Mouse (Mus musculus) lung, embryonic 14.5 days (tissue): ENCODE data around the gene Cecr2. TPM values are rescaled to one million over a fixed set of nuclear protein-coding genes. Genes with fewer than 3 reads are reported as not detected.

ENCODE experiments used
- ATAC-seq: fragments of 200-750 bp; cut with Nextera tagmentation; 2 replicates; pipeline ENCODE4 v1.8.0; 2017; ENCODE audit warnings: mild to moderate bottlenecking, moderate TSS enrichment, moderate library complexity; ENCODE audit not compliant: insufficient read depth
- DNase-seq: peaks from one replicate; pipeline ENCODE4 v3.0.0-alpha.2; 2015
- H3K27ac ChIP-seq: fragments of 300-500 bp; sonication (generic); 2 replicates; pipeline ENCODE4 v1.5.1; 2014; ENCODE audit warnings: low read depth, mild to moderate bottlenecking, moderate library complexity
- H3K27me3 ChIP-seq: fragments of 300-500 bp; sonication (generic); 2 replicates; pipeline ENCODE4 v1.6.1; 2014; ENCODE audit warnings: low read length, control low read depth; ENCODE audit not compliant: insufficient read depth
- H3K36me3 ChIP-seq: fragments of 300-500 bp; sonication (generic); 2 replicates; pipeline ENCODE4 v1.6.1; 2014; ENCODE audit warnings: control low read depth; ENCODE audit not compliant: insufficient read depth
- H3K4me1 ChIP-seq: fragments of 300-500 bp; sonication (generic); 2 replicates; pipeline ENCODE4 v1.6.1; 2014; ENCODE audit warnings: antibody characterized with exemption, control low read depth; ENCODE audit not compliant: insufficient read depth
- H3K4me2 ChIP-seq: fragments of 300-500 bp; sonication (generic); 2 replicates; pipeline ENCODE4 v1.6.1; 2014; ENCODE audit warnings: mild to moderate bottlenecking
- H3K4me3 ChIP-seq: fragments of 300-500 bp; sonication (generic); 2 replicates; pipeline ENCODE4 v1.5.1; 2014; ENCODE audit warnings: low read depth, low read length
- H3K9ac ChIP-seq: fragments of 300-500 bp; sonication (generic); 2 replicates; pipeline ENCODE4 v1.6.1; 2014
- H3K9me3 ChIP-seq: fragments of 300-500 bp; sonication (generic); 2 replicates; pipeline ENCODE4 v1.6.1; 2016; ENCODE audit warnings: low read depth, low read length, control low read depth
- CTCF ChIP-seq: IDR thresholded peaks from 2 replicates; pipeline ENCODE4 v1.5.1; 2016; ENCODE audit warnings: antibody characterized with exemption, low read depth
- WGBS: fragments of 180-500 bp; shearing (Covaris S2); extraction: QIAGEN DNeasy Blood & Tissue Kit; methylation state at CpG from one replicate; pipeline ENCODE4 v1.1.7; 2014; 5-methylcytosine and 5-hydroxymethylcytosine counted together
- polyA plus RNA-seq: library from polyadenylated mRNA; unstranded; fragments of >200 nt; fragmentation: Nextera tagmentation; extraction: Ambion mirVana; gene quantifications from 2 replicates; pipeline ENCODE4 v1.2.1, GENCODE M21; 2014

Gene Cecr2
- 3.8 and 4.1 TPM in 2 replicates for polyA plus RNA-seq

DNA sequence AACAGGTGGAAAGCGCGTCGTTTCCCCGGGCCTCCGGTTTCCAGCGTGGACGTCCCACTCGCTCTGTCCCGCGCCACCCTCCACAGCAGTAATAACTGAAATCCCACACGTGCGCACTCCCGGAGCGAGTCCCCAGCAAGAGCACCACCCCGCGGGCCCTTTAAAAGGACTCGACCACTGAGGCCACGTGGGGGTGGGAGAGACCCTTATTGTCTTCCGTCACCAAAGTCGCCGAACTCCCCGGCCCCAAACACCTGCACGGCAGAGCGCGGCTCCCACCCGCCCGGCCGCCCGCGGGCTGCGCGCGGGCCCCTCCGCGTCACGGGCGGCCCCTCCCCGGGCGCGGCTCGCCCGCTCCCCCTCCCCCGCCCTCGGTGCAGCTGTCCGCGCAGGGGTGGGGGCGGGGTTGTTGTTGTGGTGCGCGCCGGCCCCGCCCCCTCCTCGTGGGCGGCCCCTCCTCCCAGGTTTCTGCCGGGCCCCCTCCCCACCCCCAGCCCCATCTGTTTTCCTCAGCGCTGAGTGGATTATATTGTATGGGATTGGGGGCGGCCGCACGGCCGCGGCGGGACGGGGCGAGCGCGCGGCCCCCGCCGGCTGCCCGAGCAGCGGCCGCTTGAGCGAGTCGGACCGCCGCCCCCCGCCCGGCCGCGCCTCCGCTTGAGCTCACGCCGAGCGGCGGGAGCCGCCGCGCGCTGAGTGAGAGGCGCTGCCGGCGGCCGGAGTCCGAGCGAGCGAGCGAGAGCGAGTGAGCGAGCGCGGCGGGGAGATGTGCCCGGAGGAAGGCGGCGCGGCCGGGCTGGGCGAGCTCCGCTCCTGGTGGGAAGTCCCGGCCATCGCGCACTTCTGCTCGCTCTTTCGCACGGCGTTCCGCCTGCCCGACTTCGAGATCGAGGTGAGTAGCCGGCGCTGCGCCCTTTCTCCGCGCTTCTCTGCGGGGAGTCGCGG is at the start of gene Cecr2:
TSS of gene Cecr2 (plus strand) at position 554 of the 945 bp plus-strand sequence.
- Histone ChIP-seq H3K9ac (peak within 1 kb of the TSS; percentile 83), H3K27ac (peak within 1 kb of the TSS; percentile 97), H3K36me3 (no peaks in the 10 kb centered on the region), H3K27me3 (no peaks in the 10 kb centered on the region), H3K4me2 (peak within 1 kb of the TSS; percentile 96), H3K4me1 (no peaks in the 10 kb centered on the region), H3K4me3 (peak within 1 kb of the TSS; percentile 76), H3K9me3 (no peaks in the 10 kb centered on the region)
- peak; percentile 90 for ATAC-seq
- peak; percentile 85 for DNase-seq
- WGBS: under 1% methylated on average over 113 of the region's 127 CpGs
- TF ChIP-seq CTCF: no peak

DNA sequence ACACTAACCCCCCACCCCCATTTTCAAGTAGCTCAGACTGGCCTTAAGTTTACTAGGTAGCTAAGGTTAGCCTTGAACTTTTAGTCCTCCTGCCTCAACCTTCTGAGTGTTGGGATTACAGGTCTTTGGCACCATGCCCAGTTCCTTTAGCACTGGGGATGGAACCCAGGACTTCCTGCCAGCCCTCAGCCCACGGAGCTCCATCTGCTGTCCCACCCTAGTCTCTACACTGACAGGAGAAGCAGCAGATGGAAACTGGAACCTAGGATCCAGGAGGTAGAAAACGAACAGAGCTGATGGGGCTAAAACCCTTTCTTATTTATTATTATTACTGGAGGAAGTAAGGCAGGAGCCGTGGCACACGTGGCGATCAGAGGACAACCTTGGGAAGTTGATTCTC is 48.6 kb upstream of the Cecr2 start:
- Histone ChIP-seq H3K27ac (no peak overlapping the region), H3K4me3 (no peak overlapping the region), H3K36me3 (no peaks in the 10 kb centered on the region), H3K4me1 (no peaks in the 10 kb centered on the region), H3K4me2 (no peak overlapping the region), H3K27me3 (no peaks in the 10 kb centered on the region), H3K9me3 (no peaks in the 10 kb centered on the region), H3K9ac (no peak overlapping the region)
- no peak for DNase-seq
- TF ChIP-seq CTCF: 0 out of 2 replicates have a peak, but pooled peaks have one; percentile 4
- WGBS: 67% methylated on average over 5 of the region's 5 CpGs
- no peak for ATAC-seq

DNA sequence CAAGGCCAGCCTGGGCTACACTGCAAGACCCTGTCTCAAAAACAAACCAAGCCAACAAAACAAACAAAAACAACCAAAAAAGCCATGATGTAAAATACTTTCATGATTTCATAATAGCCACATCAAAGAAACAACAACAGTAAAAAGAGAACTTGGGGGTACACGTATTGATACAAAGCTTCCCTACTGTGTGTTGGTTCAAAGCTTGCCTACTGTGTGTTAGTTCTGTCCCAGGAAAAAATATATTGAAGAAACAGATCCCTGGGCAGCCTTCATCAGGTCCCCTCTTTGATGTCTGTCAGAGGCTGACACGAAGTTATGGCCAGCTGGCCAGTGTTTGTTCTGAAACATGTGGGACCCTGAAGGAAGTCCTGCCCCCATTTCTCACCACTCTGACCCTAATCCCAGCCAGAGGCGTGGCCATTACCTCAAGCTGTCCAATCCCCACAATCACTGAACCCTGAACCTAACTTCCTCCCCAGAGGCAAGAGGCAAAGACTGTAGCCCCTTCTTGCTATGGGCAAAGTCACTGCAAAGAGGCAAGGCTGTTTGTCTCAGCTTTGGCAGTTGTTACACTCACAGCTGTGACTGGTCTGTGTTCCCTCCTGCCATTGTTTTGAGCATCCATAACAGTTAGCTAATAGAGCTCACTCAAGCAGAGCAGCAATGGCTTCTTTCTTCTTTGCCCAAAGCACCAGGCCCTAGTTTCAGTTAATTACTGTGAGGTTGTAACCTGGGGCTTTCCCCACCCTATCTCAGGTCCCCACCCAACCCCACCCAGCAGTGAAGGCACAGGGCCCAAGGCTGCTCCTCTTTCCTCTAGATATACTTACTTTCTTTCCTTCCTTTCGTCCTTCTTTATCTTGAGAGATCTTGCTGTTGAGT is 47.4 kb upstream of the Cecr2 start:
- H3K27me3 ChIP-seq: no peaks in the 10 kb centered on the region
- 0 out of 2 replicates have a peak overlapping the region, but pooled peaks have one; percentile 3 for H3K4me2 ChIP-seq
- no peaks in the 10 kb centered on the region for H3K9me3 ChIP-seq
- ATAC-seq (no peak), DNase-seq (no peak)
- H3K4me3 ChIP-seq: no peak overlapping the region
- WGBS: 61% methylated on average over 4 of the region's 4 CpGs
- no peaks in the 10 kb centered on the region for H3K4me1 ChIP-seq
- H3K36me3 ChIP-seq: no peaks in the 10 kb centered on the region
- no peak overlapping the region for H3K9ac ChIP-seq
- 0 out of 2 replicates have a peak overlapping the region, but pooled peaks have one; percentile 27 for H3K27ac ChIP-seq
- TF ChIP-seq CTCF: no peak

DNA sequence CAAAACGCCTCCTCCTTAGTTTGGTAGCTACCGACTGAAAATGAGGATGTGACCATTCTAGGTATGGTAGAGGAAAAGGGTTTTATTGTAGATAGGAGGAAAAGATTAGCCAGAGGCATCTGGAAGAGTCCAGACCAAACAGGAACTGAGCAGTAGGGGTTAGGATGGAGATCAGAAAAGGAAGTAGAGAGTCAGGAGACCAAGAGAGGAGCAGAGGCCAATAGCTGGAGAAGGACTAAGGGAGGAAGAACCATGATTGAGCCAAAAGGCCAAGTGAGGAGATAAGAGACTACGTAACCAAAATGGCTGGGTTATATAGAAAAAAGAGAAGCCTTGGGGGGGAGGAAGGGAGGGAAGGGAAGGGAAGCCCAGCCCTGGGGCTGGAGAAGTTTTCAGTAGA is 46.0 kb upstream of the Cecr2 start:
- H3K4me2 ChIP-seq: no peak overlapping the region
- 79% methylated on average over 3 of the region's 3 CpGs for WGBS

DNA sequence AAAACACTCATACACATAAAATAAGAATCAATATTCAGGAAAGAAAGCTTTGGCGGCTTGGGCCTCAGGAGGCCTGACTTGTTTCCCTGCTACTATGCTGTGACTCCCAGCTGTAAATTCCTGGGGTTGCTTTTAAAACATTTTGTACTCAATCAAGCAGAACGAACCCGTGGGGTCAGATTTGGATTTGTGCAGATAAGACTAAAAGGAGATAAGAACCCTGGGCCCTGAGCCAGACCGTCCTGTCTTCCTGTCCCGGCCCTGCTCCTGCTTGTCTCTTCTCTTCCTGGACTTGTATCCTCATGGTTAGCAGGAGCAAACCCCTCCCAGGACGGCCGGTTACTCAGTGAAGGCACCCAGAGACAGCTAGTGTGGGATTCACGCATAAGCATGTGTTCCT is 41.1 kb upstream of the Cecr2 start:
- 20% methylated on average over 8 of the region's 8 CpGs for WGBS
- Histone ChIP-seq H3K27ac (no peak overlapping the region), H3K9me3 (no peaks in the 10 kb centered on the region), H3K4me2 (no peak overlapping the region), H3K27me3 (no peaks in the 10 kb centered on the region), H3K4me3 (no peak overlapping the region), H3K4me1 (no peaks in the 10 kb centered on the region), H3K9ac (no peak overlapping the region), H3K36me3 (no peaks in the 10 kb centered on the region)
- peak; percentile 16 for DNase-seq
- ATAC-seq: no peak
- no peak for TF ChIP-seq CTCF

More for the DNA sequence above, 46.0 kb upstream of the Cecr2 start:
- no peaks in the 10 kb centered on the region for H3K27me3 ChIP-seq
- no peak overlapping the region for H3K9ac ChIP-seq
- ATAC-seq (no peak), DNase-seq (no peak)
- no peaks in the 10 kb centered on the region for H3K4me1 ChIP-seq
- no peak overlapping the region for H3K27ac ChIP-seq
- TF ChIP-seq CTCF: no peak
- no peaks in the 10 kb centered on the region for H3K9me3 ChIP-seq
- H3K4me3 ChIP-seq: no peak overlapping the region
- no peaks in the 10 kb centered on the region for H3K36me3 ChIP-seq

DNA sequence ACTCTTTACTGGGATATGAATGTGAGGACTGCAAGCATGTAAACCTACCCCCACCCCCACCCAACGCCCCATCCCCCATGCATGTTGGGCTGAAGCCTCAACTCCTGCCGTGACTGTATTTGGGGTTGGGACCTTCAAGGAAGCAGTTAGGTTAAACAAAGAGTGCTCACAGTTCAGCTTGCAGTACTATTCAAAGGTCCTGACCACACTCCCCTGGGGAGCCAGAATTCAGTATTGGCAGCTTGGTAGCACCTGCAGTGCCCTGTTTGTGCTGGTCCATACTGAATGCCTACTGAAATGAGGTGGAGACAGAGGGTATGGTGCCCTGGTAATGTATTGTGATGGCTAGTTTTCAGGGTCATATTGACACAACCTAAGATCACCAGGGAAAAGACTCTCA is 39.1 kb upstream of the Cecr2 start:
- H3K9me3 ChIP-seq: no peaks in the 10 kb centered on the region
- 46% methylated on average over 2 of the region's 2 CpGs for WGBS
- H3K27ac ChIP-seq: no peak overlapping the region
- no peaks in the 10 kb centered on the region for H3K4me1 ChIP-seq
- ATAC-seq: no peak
- no peak overlapping the region for H3K4me2 ChIP-seq
- no peak for TF ChIP-seq CTCF
- H3K4me3 ChIP-seq: no peak overlapping the region
- no peak overlapping the region for H3K9ac ChIP-seq
- H3K36me3 ChIP-seq: no peaks in the 10 kb centered on the region
- H3K27me3 ChIP-seq: no peaks in the 10 kb centered on the region
- no peak for DNase-seq

DNA sequence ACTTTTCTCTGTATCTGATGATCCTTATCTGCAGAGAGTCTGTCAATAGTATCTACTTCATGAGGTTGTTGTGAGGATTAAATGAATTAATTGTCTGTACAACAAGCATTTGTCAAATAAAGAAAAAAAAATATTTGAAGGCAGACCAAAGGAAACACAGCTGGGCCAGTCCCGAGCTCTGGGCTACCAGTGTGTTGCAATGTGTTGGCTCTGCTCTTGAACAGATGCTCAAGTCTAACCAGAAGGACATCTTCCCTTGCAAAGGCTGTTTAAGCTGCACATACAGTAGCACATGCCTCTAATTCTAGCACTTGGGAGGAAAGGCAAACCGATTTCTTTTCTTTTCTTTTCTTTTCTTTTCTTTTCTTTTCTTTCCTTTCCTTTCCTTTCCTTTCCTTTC is 37.2 kb upstream of the Cecr2 start:
- 54% methylated on average over 2 of the region's 2 CpGs for WGBS

More for the DNA sequence above, 37.2 kb upstream of the Cecr2 start:
- Histone ChIP-seq H3K4me1 (no peaks in the 10 kb centered on the region), H3K9me3 (no peaks in the 10 kb centered on the region), H3K27me3 (no peaks in the 10 kb centered on the region), H3K36me3 (no peaks in the 10 kb centered on the region), H3K4me3 (no peak overlapping the region), H3K27ac (no peak overlapping the region), H3K4me2 (no peak overlapping the region), H3K9ac (no peak overlapping the region)
- TF ChIP-seq CTCF: no peak
- DNase-seq: no peak
- no peak for ATAC-seq
